Mouse (Mus musculus) CH12.LX (cell line): ENCODE measurements around the gene Cnot8. TPM values are rescaled to one million over a fixed set of nuclear protein-coding genes. Genes with fewer than 3 reads are reported as not detected.

Experiments used
- DNase-seq: peaks from one replicate; pipeline ENCODE4 v3.0.0-alpha.2; 2013; ENCODE audit errors: extremely low read depth
- H3K27ac ChIP-seq: 2 replicates; pipeline ENCODE4 v1.5.1; 2012; ENCODE audit warnings: low read depth, mild to moderate bottlenecking, control low read depth, moderate library complexity; ENCODE audit not compliant: insufficient read depth
- H3K27me3 ChIP-seq: replicated peaks from 2 replicates; pipeline ENCODE3; 2012; ENCODE audit warnings: inconsistent platforms
- H3K36me3 ChIP-seq, 2 experiments: replicated peaks in 1 of 2; 2 replicates each; pipeline versions ENCODE3 to v1.6.1; 2012; ENCODE audit warnings: inconsistent platforms in 1 of 2, low read length in 1 of 2, mild to moderate bottlenecking in 1 of 2, mixed read lengths in 1 of 2, moderate library complexity in 1 of 2; ENCODE audit not compliant: control insufficient read depth in 1 of 2, insufficient read depth in 1 of 2
- H3K4me1 ChIP-seq, 2 experiments: 2 replicates each; pipeline ENCODE4 v1.6.1; 2012; ENCODE audit warnings: inconsistent platforms in 1 of 2, moderate library complexity in 1 of 2; ENCODE audit not compliant: insufficient read depth in 2 of 2, control insufficient read depth in 1 of 2
- H3K4me2 ChIP-seq: 2 replicates; pipeline ENCODE4 v1.6.1; 2012; ENCODE audit warnings: low read depth, mild to moderate bottlenecking, control low read depth; ENCODE audit not compliant: poor library complexity, insufficient read depth, severe bottlenecking
- H3K4me3 ChIP-seq, 3 experiments: fragments of 150-350 bp in 1 of 3; sonication (generic) in 1 of 3; replicated peaks in 1 of 3; 2 replicates each; pipeline versions ENCODE3 to v1.5.1; 2011 to 2012; ENCODE audit warnings: low read depth in 2 of 3, low read length in 2 of 3, mild to moderate bottlenecking in 2 of 3, moderate library complexity in 2 of 3, control low read depth in 1 of 3, improper control_type of control experiment in 1 of 3, inconsistent platforms in 1 of 3, mixed read lengths in 1 of 3; ENCODE audit not compliant: poor library complexity in 1 of 3
- H3K79me2 ChIP-seq: replicated peaks from 2 replicates; pipeline ENCODE4 v1.6.1; 2012; ENCODE audit warnings: mild to moderate bottlenecking, moderate library complexity; ENCODE audit not compliant: control insufficient read depth, poor library complexity, insufficient read depth, severe bottlenecking; ENCODE audit errors: extremely low read depth
- H3K9ac ChIP-seq: 2 replicates; pipeline ENCODE4 v1.6.1; 2012; ENCODE audit warnings: low read depth, mild to moderate bottlenecking, control low read depth, moderate library complexity; ENCODE audit not compliant: insufficient read depth
- H3K9me3 ChIP-seq: replicated peaks from 2 replicates; pipeline ENCODE3; 2012; ENCODE audit warnings: low read length, inconsistent platforms, mixed read lengths
- BHLHE40 ChIP-seq: IDR thresholded peaks from 2 replicates; pipeline ENCODE4 v1.6.1; 2011; ENCODE audit warnings: mild to moderate bottlenecking, low read depth, low read length, improper control_type of control experiment
- CHD1 ChIP-seq: IDR thresholded peaks from 2 replicates; pipeline ENCODE4 v1.6.1; 2012; ENCODE audit warnings: low read depth, low read length, improper control_type of control experiment, inconsistent platforms
- ETS1 ChIP-seq: conservative IDR thresholded peaks from 2 replicates; pipeline ENCODE4 v1.6.1; 2012; ENCODE audit warnings: low read depth, mild to moderate bottlenecking, inconsistent platforms, low read length, improper control_type of control experiment, moderate library complexity
- HCFC1 ChIP-seq: IDR thresholded peaks from 2 replicates; pipeline ENCODE4 v1.6.1; 2012; ENCODE audit warnings: low read depth, mild to moderate bottlenecking, inconsistent platforms, low read length, improper control_type of control experiment
- JUN ChIP-seq: IDR thresholded peaks from 2 replicates; pipeline ENCODE4 v1.6.1; 2011; ENCODE audit warnings: low read depth, mild to moderate bottlenecking, low read length, improper control_type of control experiment, moderate library complexity; ENCODE audit not compliant: insufficient read depth
- MAFK ChIP-seq: IDR thresholded peaks from 2 replicates; pipeline ENCODE4 v1.6.1; 2011; ENCODE audit warnings: low read length, improper control_type of control experiment; ENCODE audit not compliant: insufficient replicate concordance
- MAZ ChIP-seq: IDR thresholded peaks from 2 replicates; pipeline ENCODE4 v1.6.1; 2012; ENCODE audit warnings: low read depth, mild to moderate bottlenecking, inconsistent platforms, low read length, improper control_type of control experiment, moderate library complexity
- MYC ChIP-seq: IDR thresholded peaks from 2 replicates; pipeline ENCODE4 v1.6.1; 2011; ENCODE audit warnings: low read depth, mild to moderate bottlenecking, improper control_type of control experiment, low read length
- NELFE ChIP-seq: IDR thresholded peaks from 2 replicates; pipeline ENCODE4 v1.6.1; 2011; ENCODE audit warnings: low read depth, low read length, improper control_type of control experiment
- NRF1 ChIP-seq: IDR thresholded peaks from 2 replicates; pipeline ENCODE4 v1.6.1; 2014; ENCODE audit warnings: low read depth, mild to moderate bottlenecking, inconsistent platforms, low read length, improper control_type of control experiment, moderate library complexity
- PAX5 ChIP-seq: IDR thresholded peaks from 2 replicates; pipeline ENCODE4 v1.6.1; 2012; ENCODE audit warnings: low read length, inconsistent platforms, mixed read lengths
- POLR2A ChIP-seq: IDR thresholded peaks from 2 replicates; pipeline ENCODE4 v1.6.1; 2011; ENCODE audit warnings: low read depth, mild to moderate bottlenecking, improper control_type of control experiment, low read length
- POLR2AphosphoS2 ChIP-seq: IDR thresholded peaks from 2 replicates; pipeline ENCODE4 v1.6.1; 2011; ENCODE audit warnings: low read depth, low read length, improper control_type of control experiment
- RAD21 ChIP-seq: IDR thresholded peaks from 2 replicates; pipeline ENCODE4 v1.6.1; 2011; ENCODE audit warnings: low read depth, mild to moderate bottlenecking, low read length, improper control_type of control experiment, moderate library complexity
- SIN3A ChIP-seq: IDR thresholded peaks from 2 replicates; pipeline ENCODE4 v1.6.1; 2012; ENCODE audit warnings: low read length, improper control_type of control experiment, inconsistent platforms
- SMC3 ChIP-seq: IDR thresholded peaks from 2 replicates; pipeline ENCODE4 v1.6.1; 2011; ENCODE audit warnings: low read depth, low read length, improper control_type of control experiment
- TCF12 ChIP-seq: IDR thresholded peaks from 2 replicates; pipeline ENCODE4 v1.6.1; 2014; ENCODE audit warnings: low read depth, mild to moderate bottlenecking, inconsistent platforms, low read length, improper control_type of control experiment
- UBTF ChIP-seq: IDR thresholded peaks from 2 replicates; pipeline ENCODE4 v1.6.1; 2012; ENCODE audit warnings: low read depth, mild to moderate bottlenecking, inconsistent platforms, low read length, improper control_type of control experiment, moderate library complexity
- ZC3H11A ChIP-seq: IDR thresholded peaks from 2 replicates; pipeline ENCODE4 v1.6.1; 2012; ENCODE audit warnings: low read depth, mild to moderate bottlenecking, inconsistent platforms, low read length, improper control_type of control experiment
- ZMIZ1 ChIP-seq: IDR thresholded peaks from 2 replicates; pipeline ENCODE4 v1.6.1; 2012; ENCODE audit warnings: low read depth, mild to moderate bottlenecking, inconsistent platforms, low read length, improper control_type of control experiment
- dilution Hi-C: fragments of 300-500 bp; cut with MboI; formaldehyde crosslinking; loops from 2 replicates; pipeline ENCODE4 v1.14.3; 2020; ENCODE audit warnings: low sequenced_read_pairs; ENCODE audit not compliant: extremely low pct_unique_long_range_greater_than_20kb, extremely low pct_ligation_motif_present
- in situ Hi-C: fragments of 300-500 bp; cut with MboI; formaldehyde crosslinking; loops from 3 replicates; pipeline ENCODE4 v1.14.3; 2019; ENCODE audit warnings: low sequenced_read_pairs, low pct_ligation_motif_present, low pct_unique_long_range_greater_than_20kb, mixed read lengths
- polyA plus RNA-seq: library from polyadenylated mRNA; unstranded; fragments of >175 nt; gene quantifications from 2 replicates; pipeline ENCODE4 v1.2.1, GENCODE M21; 2012; ENCODE audit warnings: low read depth; ENCODE audit not compliant: insufficient read length
- total RNA-seq, 2 experiments: library from RNA; depleted of rRNA; stranded (reverse); fragments of 300-350 nt in 1 of 2; fragments of >200 nt in 1 of 2; gene quantifications; 2 replicates each; pipeline ENCODE4 v1.2.3; 2012 to 2014

The Cnot8 gene
- total and polyA plus RNA-seq, 3 experiments: 90.2 to 134 (median 91.9) TPM

DNA sequence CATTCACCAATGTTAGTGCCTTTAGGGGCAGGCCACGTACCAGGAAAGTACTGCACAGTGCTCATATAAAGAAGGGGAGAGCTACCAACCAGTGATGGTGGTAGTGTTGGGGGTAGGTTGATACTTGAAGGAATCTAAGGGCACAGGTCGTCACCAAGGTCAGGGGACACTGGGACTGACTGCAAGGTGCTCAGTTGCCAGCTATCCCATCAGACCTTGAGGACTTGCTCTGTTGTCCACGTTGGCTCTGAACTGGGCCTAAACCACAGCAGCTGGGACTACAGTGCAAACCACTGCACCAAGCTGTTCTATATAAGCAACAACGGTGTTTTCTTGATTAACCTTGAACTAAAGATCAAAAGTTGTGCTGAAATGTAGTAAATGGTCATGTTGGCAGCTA is 41.4 kb upstream of the Cnot8 start:
- Histone ChIP-seq H3K4me1 (peaks cover 2 to 22% of the 10 kb centered on the region in 2 experiments; a peak in 2 of 4 replicates), H3K4me2 (no peak overlapping the region), H3K9me3 (no peaks in the 10 kb centered on the region), H3K27ac (no peak overlapping the region), H3K79me2 (no peaks in the 10 kb centered on the region), H3K27me3 (no peaks in the 10 kb centered on the region), H3K36me3 (peaks cover 34 to 48% of the 10 kb centered on the region in 2 experiments)
- DNase-seq: no peak
- no peak for TF ChIP-seq HCFC1
- TF ChIP-seq POLR2AphosphoS2: peak; percentile 75; the same call in 1 of the 2 replicates
- TF ChIP-seq, all 38 proteins: peak for 1
- H3K9ac ChIP-seq: no peak overlapping the region
- no peak overlapping the region for H3K4me3 ChIP-seq
- in situ Hi-C loops (no loop called here), dilution Hi-C loops (no loop called here)

DNA sequence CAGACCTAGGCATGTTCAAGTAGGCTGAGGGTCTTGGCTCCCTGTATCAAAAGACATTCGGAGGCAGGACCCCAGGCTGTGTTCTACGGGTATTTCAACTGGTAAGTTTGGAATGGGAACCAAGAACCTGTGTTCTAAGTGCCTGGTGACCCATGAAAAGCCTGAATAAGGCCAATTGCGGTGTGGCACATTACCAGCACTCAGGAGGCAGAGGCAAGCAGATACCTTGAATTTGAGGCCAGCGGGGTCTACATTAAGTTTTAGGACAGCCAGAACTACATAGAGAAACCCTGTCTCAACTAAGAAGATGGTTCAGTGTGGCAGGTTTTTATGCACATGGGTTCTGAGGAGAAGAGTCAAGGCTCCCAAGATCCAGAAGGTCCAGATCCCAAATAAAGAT is 38.9 kb upstream of the Cnot8 start:
- no peak for DNase-seq
- H3K79me2 ChIP-seq: no peaks in the 10 kb centered on the region
- in situ Hi-C loops (loop anchor here (5.0 kb wide), 1 partner anchor 37 kb away; the partner anchor contains the start of gene Cnot8), dilution Hi-C loops (no loop called here)
- H3K4me3 ChIP-seq: no peak overlapping the region
- H3K27me3 ChIP-seq: no peaks in the 10 kb centered on the region
- H3K4me1 ChIP-seq: peaks cover 2 to 32% of the 10 kb centered on the region in 2 experiments; a peak in 2 of 4 replicates
- H3K9me3 ChIP-seq: no peaks in the 10 kb centered on the region
- H3K9ac ChIP-seq: no peak overlapping the region
- TF ChIP-seq ZMIZ1: 0 out of 2 replicates have a peak, but pooled peaks have one; percentile 38
- no peak for TF ChIP-seq JUN
- 0 out of 2 replicates have a peak, but pooled peaks have one; percentile 56 for TF ChIP-seq POLR2AphosphoS2
- TF ChIP-seq, all 38 proteins: peak for 2
- no peak overlapping the region for H3K27ac ChIP-seq
- no peak overlapping the region for H3K4me2 ChIP-seq
- peaks cover 15 to 32% of the 10 kb centered on the region in 2 experiments for H3K36me3 ChIP-seq

DNA sequence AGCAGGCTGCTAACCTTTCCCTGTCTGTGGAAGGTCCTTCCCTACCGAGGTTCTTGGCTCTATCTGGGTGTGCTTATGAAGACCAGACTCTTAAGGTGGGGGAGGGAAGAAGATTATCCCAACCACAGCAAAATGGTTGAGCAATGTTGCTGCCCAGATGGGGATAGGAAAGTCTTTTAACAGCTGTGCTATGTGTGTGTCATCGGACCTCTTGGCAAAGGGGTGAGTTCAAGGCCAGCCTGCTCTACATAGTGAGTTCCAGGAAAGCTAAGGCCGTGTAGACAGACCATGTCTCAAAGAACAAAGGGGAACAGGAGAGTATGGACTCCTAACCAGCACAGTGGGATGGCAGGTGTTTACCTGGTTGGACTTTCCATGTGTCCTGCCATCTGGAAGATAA is 31.0 kb upstream of the Cnot8 start:
- no peak for TF ChIP-seq ZMIZ1
- TF ChIP-seq CHD1: no peak
- no peak for TF ChIP-seq MYC
- TF ChIP-seq PAX5: no peak
- no peak for TF ChIP-seq SMC3
- no peak for TF ChIP-seq ETS1
- no peak for TF ChIP-seq UBTF
- TF ChIP-seq TCF12: no peak
- no peak for TF ChIP-seq RAD21
- no peak for TF ChIP-seq NRF1
- TF ChIP-seq SIN3A: no peak
- no peak for TF ChIP-seq MAFK
- TF ChIP-seq MAZ: no peak
- no peak for TF ChIP-seq POLR2A
- TF ChIP-seq NELFE: no peak
- no peak for TF ChIP-seq POLR2AphosphoS2
- TF ChIP-seq BHLHE40: no peak
- no peak for TF ChIP-seq ZC3H11A
- TF ChIP-seq, all 38 proteins: peak for 0
- dilution Hi-C loops (no loop called here), in situ Hi-C loops (no loop called here)
- Histone ChIP-seq H3K9ac (no peak overlapping the region), H3K4me2 (no peak overlapping the region), H3K27me3 (no peaks in the 10 kb centered on the region), H3K79me2 (no peaks in the 10 kb centered on the region), H3K9me3 (peaks cover 7% of the 10 kb centered on the region), H3K4me1 (peaks cover 0 to 7% of the 10 kb centered on the region in 2 experiments; a peak in 2 of 4 replicates), H3K27ac (no peak overlapping the region), H3K36me3 (no peaks in the 10 kb centered on the region), H3K4me3 (no peak overlapping the region)
- DNase-seq: no peak
